Mouse (Mus musculus): ENCODE data around the gene Gtf2ird1.

Gene Gtf2ird1

DNA sequence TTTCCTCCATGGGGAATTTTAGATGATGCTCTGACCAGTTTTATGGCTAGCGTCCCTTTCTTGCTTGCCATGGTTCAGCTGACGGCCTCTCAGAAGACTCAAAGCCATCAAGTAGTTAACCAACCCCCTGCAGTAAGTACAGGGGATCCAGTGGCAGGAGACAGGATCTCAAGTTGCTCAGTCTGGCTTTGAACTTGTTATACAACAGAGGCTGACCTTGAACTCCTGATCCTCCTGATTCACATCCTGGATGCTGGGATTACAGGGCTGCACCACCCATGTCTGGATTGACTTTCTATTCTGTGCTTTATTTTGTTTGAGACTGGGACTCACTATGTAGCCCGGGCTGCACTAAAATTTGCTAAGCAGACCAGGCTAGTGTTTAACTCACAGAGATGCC is 14.4 kb downstream of the Gtf2ird1 start:
- no peak for DNase-seq

GRCm38 (mm10) chr5:134441105-134441504 is 15.4 kb downstream of the Gtf2ird1 start:
- no peak for DNase-seq

- DNase-seq, result no peak
Measured at GRCm38 (mm10) chr5:134440098-134440497, 16.4 kb downstream of the Gtf2ird1 start.

DNA sequence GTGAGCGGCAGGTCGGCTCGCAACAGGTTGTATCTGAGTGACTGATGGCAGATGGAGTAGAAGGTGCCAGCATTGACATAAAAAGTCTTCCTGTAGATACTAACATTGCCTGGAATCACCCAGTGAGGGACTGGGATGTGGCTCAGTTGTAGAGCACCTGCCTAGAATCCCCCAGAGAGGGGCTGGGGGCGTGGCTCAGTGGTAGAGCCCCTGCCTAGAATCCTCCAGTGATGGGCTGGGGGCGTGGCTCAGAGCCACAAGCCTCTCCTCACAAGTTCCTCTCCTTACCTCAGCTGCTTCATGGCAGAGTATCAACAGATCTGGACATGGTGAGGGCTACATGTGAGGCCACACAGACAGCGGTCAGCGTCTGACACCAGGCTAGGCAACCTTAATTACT is 17.0 kb downstream of the Gtf2ird1 start:
- DNase-seq, result no peak

- DNase-seq, result no peak
Measured at GRCm38 (mm10) chr5:134438676-134439425, 17.7 kb downstream of the Gtf2ird1 start.

DNA sequence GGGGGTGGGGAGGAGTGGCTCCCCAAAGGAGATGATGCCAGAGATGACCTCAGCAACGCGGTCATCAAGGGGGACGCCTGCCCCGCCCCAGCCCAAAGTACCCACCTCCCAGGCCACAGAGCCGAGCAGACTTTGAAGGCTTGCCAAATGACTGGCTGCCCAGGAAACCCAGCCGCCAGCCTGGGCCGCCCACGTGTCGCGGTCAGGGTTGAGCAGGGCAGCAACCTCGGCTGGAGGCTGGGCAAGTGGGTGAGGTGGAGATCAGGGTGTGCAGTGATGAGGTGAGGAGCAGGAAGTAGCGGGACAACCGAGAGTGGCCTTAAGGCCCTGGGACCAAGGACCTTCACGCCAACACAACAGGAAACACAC is 19.1 kb downstream of the Gtf2ird1 start:
- peak; percentile 38 for DNase-seq

DNA sequence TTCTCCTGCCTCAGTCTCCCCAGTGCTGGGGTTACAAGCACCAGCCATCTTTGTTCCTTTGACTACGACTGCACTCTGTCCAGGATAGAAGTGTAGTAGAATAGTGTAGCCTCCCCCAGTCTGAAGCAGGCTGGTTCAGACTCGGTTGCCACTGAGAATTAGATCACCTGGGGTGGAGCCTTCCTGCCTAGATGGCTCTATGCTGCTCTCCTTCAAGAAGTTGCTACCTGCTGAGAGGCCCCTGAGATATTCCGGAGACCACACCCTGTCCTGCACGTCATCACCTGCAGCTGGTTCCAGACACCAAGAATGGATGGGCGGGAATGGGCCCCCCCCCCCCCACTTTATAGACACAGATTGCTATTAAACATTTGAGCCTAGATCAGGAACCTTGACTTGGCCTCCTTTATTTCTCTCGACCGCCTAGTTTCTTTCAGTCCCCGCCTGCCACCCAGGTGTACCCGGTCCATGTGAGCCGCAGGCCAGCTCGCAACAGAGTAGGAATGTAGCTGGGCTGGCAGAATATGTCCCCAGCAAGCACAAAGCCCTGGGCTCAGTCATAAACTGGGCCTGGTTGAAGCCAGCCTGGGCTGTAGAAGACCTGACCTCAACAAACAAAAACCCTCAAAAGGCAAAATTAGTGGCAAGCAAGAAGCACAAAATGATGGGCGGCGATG is 19.6 kb downstream of the Gtf2ird1 start:
- no peak for DNase-seq

GRCm38 (mm10) chr5:134435836-134436331 is 20.6 kb downstream of the Gtf2ird1 start:
- DNase-seq, result no peak

DNA sequence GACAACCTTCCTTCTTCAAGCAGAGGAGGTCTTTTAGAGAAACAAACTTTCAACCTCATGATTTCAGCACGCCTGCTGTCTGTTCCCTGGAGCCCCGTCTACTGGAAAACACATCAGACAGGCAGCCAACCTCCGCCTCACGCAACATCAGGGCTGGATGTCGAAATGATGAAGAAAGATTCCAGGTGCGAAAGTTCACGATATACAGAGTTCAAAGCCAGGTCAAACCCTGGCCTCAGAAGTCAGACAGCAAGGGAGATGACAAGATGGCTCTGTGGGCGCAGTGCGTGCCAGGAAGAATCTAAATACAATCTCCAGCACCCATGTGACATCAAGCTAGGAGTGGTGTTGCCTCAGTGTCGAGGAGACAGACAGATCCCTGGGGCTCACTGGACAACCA is 23.4 kb downstream of the Gtf2ird1 start:
- DNase-seq, result peak; percentile 34

GRCm38 (mm10) chr5:134430087-134430486 is 26.4 kb downstream of the Gtf2ird1 start:
- no peak for DNase-seq

DNA sequence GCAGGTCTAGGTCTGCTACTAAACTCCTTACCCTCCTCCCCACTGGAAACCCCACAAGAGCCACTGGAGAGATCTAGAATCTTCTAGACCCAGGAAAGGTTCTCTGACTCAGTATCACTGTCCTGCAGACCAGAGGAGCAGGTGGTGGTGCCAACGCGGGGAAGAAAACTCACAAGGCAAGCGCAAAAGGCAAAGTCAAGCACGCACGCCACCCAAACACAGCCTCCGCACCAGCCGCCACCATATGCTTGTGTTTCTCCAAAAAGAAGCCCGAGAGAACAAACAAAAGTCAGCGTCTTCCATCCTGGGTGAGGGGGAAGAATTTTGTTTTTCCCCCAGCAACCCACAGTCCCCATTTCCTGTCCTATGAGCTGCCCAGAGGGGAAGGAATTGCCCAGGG is 28.9 kb downstream of the Gtf2ird1 start:
- DNase-seq, result no peak

DNA sequence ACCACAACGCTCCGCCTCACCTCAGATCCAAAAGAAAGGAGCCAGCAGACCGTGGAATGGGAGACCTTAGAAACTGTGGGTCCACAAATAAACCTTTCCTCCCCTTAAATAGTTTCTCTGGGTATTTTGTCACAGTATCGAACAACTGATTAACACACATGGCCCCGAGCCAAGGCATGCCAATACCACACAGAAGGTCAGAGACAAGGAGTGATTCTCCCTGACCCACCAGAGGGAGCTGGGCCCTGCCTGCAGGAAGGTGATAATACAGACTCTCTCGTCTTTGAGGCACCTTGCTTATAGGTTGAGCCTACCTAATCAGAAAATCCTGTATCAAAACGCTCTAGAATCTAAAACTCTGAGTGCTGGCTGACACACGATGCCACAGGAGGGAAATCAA is 30.9 kb downstream of the Gtf2ird1 start:
- no peak for DNase-seq

GRCm38 (mm10) chr5:134423930-134424329 is 32.6 kb downstream of the Gtf2ird1 start:
- no peak for DNase-seq

GRCm38 (mm10) chr5:134423372-134423771 is 33.1 kb downstream of the Gtf2ird1 start:
- DNase-seq, result no peak

DNA sequence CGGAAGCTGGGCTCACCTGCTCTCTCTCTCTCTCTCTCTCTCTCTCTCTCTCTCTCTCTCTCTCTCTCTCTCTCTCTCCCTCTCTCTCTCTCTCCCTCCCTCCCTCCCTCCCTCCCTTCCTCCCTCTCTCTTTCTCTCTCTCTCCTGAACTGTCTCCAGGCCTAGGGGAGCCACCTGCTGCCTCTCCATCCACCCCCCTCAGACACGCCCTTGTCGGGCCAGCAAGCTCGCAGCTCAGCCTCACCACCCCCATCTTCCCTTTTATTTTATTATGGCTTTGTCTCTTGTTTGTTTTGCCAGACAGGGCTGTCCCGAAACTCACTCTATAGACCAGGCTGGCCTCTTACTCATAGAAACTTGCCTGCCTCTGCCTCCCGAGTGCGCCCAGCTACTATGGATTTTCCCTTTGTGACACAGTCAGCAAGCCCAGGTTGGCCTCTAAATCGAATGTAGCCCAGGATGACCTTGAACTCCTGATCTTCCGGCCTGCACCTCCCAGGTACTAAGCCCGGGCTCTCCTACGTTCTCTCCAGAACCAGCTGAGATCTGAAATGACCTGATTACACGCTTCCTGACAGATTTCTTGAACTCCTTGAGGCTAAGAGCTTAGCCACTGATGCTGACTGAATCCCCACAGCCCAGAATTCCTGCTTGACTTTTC is 34.1 kb downstream of the Gtf2ird1 start:
- DNase-seq, result no peak

DNA sequence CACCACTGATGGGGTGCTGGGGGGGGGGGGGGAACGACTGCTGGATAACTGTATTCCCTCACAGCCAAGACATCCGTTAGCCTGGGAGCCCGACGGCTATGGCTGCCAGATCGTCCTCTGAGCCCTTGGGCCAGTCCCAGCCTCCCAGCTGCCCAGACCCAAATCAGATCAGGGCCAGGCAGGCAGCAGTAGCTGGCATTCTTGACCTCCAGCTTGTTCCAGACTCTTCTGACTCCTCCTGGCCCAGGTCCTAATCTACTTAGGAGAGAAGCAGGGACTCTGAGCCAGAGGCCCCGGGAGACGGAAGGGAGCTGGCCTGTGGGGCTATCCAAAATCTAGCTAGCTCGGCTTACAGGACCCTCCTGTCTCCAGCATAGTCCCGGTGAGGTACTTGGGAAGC is 35.5 kb downstream of the Gtf2ird1 start:
- DNase-seq, result no peak

GRCm38 (mm10) chr5:134419700-134420099 is 36.8 kb downstream of the Gtf2ird1 start:
- no peak for DNase-seq

- no peak for DNase-seq
Measured at GRCm38 (mm10) chr5:134418315-134419074, 38.0 kb downstream of the Gtf2ird1 start.

GRCm38 (mm10) chr5:134412341-134412740 is 44.2 kb downstream of the Gtf2ird1 start:
- DNase-seq, result no peak

DNA sequence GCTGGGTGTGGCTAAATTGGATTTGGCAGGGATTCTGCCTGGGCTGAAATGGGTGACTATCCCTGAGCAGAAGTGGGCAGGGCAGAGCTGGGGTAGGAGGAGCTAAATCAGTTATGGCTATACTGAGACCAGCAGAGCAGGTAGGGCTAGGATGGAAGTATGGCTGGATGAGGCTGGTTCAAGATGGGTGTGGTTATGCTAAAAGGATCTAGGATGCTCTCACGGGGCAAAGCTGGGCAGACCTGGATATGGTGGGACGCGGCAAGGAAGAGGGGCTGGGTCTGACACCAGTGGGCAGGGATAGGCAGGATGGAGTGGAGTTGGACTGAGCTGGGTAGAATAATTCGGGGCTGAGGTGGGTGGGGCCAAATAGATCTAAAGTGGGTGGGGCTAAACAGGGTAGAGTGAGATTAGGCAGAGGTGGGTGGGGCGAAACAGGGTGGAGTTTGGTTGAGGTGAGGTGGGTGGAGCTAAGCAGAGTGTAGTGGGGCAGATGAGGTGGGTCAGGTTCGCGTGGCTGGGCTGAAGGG is 46.1 kb downstream of the Gtf2ird1 start:
- no peak for DNase-seq

- DNase-seq, result no peak
Measured at GRCm38 (mm10) chr5:134409606-134410306, 46.8 kb downstream of the Gtf2ird1 start.

DNA sequence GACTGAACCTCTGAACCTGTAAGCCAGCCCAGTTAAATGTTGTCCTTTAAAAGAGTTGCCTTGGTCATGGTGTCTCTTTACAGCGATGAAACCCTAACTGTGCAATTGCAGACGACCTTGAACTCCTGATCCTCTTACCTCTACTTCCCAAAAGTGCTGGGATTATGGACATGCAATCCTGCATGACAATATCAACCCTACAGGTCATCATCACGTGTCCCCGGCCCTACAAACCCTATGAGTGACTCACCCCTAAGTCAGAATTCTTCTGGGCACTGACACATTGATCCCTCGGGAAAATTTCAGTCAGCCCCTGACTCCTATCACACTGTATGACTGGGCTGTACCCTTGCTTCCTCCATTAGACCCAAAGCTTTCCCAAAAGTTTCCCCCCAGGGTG is 48.4 kb downstream of the Gtf2ird1 start:
- no peak for DNase-seq

All from thymus, postnatal 4 days (tissue).